Mouse (Mus musculus) heart, adult 9 months (tissue): Measurements from ENCODE around the gene Pde10a.

Experiments
- DNase-seq, 2 experiments: peaks; one replicate each; pipeline ENCODE4 v3.0.0; 2022; ENCODE audit warnings: low spot score in 2 of 2

The Pde10a gene

DNA sequence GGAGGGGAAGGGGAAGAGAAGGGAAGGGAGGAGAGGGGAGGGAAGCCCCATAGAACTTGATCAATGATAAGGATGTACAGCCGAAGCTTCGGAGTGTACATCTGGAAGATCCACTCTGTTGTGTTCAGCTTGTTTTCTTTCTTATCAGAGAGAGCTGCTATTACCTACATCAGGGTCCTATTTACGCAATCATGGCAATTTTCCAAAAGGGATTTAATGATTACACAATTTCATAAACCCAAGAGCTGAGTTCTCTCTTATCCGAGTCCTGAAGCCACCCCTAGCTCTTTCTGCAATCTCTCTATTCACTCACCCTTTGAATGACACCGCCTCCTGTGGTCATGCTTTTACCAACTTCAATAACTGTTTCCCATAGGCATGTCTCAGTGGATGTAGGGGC lies 508.3 kb downstream of the Pde10a start:
- DNase-seq: no peak

DNA sequence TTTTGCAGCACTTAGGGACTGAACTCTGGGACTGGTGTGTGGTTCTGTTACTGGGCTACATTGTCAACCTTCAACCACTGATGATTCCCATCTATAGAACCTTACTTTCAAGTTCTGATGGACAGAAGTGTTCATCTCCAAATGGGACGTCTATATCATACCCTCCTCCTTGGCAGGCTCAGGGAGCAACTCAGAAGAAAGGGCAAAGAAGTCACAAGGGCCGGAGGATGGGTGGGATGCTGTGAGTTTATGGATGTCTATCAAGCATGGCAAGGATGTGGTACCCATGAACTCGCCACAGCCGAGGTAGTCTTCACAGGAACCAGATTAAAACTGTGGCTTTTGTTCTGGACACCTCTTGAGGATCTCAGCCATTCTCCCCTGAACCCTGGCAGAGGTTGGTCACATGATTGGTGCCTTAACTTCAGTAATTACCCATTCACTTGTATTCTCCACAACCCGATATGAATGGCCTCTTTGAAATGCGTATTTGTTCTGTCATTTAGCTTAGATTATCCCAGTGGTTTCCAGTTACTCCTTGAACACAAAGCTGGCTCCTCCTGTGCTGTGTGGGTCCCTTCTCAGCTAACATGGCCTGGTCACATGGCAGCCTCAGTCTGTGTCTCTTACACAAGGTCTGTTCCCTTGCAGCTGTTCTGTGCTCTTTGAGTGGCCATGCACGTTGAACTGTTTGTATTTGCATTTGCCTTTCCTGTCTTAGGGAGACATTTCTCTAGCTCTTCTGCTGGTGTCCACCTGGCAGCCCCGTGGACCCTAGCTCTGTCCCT lies 510.6 kb downstream of the Pde10a start:
- DNase-seq: no peak
